In genomic region chr8:25438021-25438620, GRCm38 (mm10) we compare ENCODE assay signal across 28 mouse cellular contexts.
A peak's percentile ranks its signal among the peaks of the same experiment; 100 is the strongest.
DNase-seq lines count a peak whose midpoint lies in the region; ATAC-seq and TF ChIP-seq lines count a peak whose summit lies in the region.
"Had no signal": no experiment of that assay in that cellular context is flagged by ENCODE, and none has a peak within 500 bp of the region (broad histone marks: within the 10 kb centered on the region; RNA-seq: fewer than 3 reads in every experiment).

No protein-coding gene starts in this region.

- 69% methylated on average over 9 of the region's 9 CpGs for WGBS in midbrain, postnatal 0 days
- 72% methylated on average over 9 of the region's 9 CpGs for WGBS in midbrain, embryonic 15.5 days
- 85% methylated on average over 9 of the region's 9 CpGs for WGBS in midbrain, embryonic 10.5 days

- DNase-seq in midbrain, postnatal 0 days (ENCODE audit: low spot score), result peak; percentile 26
- peak; percentile 86 for DNase-seq in Muller cell, postnatal 12 days (ENCODE audit: inconsistent ontology term)
- peak; percentile 62 for DNase-seq in brain, adult 2 months (ENCODE audit: low read depth, low spot score)
- DNase-seq in gastrocnemius, adult 2 months, result no peak
- no peak for DNase-seq in midbrain, embryonic 10.5 days (ENCODE audit: low spot score)
- DNase-seq in cerebellum, postnatal 14 days, result no peak
- DNase-seq: adrenal gland, postnatal 10 days; cerebellum, adult 11-12 months; cerebellum, adult 9-11 months; gastrocnemius, postnatal 10 days; heart, postnatal 14 days; kidney, adult 2 months; layer of hippocampus, adult 9-11 months; liver, embryonic 13.5 days; lung, adult 18-20 months; lung, postnatal 4 days had no signal

- H3K4me1 ChIP-seq in midbrain, postnatal 0 days (ENCODE audit: insufficient read depth, low read length), result peaks cover 3% of the 10 kb centered on the region; the same call in 1 of the 2 replicates
- H3K4me1 ChIP-seq in midbrain, embryonic 15.5 days, result no peaks in the 10 kb centered on the region; the same call in 1 of the 2 replicates
- peaks cover 15% of the 10 kb centered on the region for H3K4me1 ChIP-seq in midbrain, embryonic 10.5 days
- H3K4me1 ChIP-seq: intestine, embryonic 15.5 days had no signal

- H3K36me3 ChIP-seq in midbrain, postnatal 0 days (ENCODE audit: insufficient read depth, low read length), result no peaks in the 10 kb centered on the region
- no peaks in the 10 kb centered on the region for H3K36me3 ChIP-seq in midbrain, embryonic 15.5 days (replicated peaks)
- no peaks in the 10 kb centered on the region for H3K36me3 ChIP-seq in midbrain, embryonic 10.5 days
- H3K36me3 ChIP-seq: G1E; hindbrain, embryonic 10.5 days; intestine, embryonic 15.5 days; limb, embryonic 10.5 days; limb, embryonic 15.5 days; liver, embryonic 13.5 days; midbrain, embryonic 13.5 days had no signal

- no peak for ATAC-seq in midbrain, postnatal 0 days (ENCODE audit: low FRiP score)
- no peak for ATAC-seq in midbrain, embryonic 15.5 days (replicated peaks)
- ATAC-seq: forebrain, embryonic 16.5 days; hindbrain, embryonic 16.5 days; intestine, embryonic 15.5 days; lung, postnatal 0 days; midbrain, embryonic 13.5 days had no signal

- H3K4me3 ChIP-seq in midbrain, postnatal 0 days (ENCODE audit: low read depth, low read length), result no peak overlapping the region
- no peak overlapping the region for H3K4me3 ChIP-seq in midbrain, embryonic 15.5 days
- H3K4me3 ChIP-seq in gastrocnemius, adult 2 months, result no peak overlapping the region
- H3K4me3 ChIP-seq in midbrain, embryonic 10.5 days, result no peak overlapping the region
- H3K4me3 ChIP-seq: hindbrain, embryonic 10.5 days; intestine, embryonic 15.5 days; limb, embryonic 10.5 days; limb, embryonic 15.5 days; liver, embryonic 13.5 days; megakaryocyte, embryonic 14.5 days; midbrain, embryonic 13.5 days had no signal

- intact Hi-C loops in gastrocnemius, adult 2 months (cut with DNase I), result no loop called here

- no peak overlapping the region for H3K27ac ChIP-seq in midbrain, postnatal 0 days (ENCODE audit: low read depth, low read length)
- no peak overlapping the region for H3K27ac ChIP-seq in midbrain, embryonic 15.5 days
- H3K27ac ChIP-seq in gastrocnemius, adult 2 months, result no peak overlapping the region
- H3K27ac ChIP-seq in midbrain, embryonic 10.5 days (replicated peaks), result no peak overlapping the region
- H3K27ac ChIP-seq: hindbrain, embryonic 10.5 days; intestine, embryonic 15.5 days; kidney, postnatal 0 days; limb, embryonic 10.5 days; limb, embryonic 15.5 days; liver, embryonic 13.5 days; midbrain, embryonic 13.5 days had no signal

- H3K9me3 ChIP-seq in midbrain, postnatal 0 days (ENCODE audit: low read length), result no peaks in the 10 kb centered on the region
- H3K9me3 ChIP-seq in midbrain, embryonic 15.5 days, result no peaks in the 10 kb centered on the region
- H3K9me3 ChIP-seq in midbrain, embryonic 10.5 days (replicated peaks), result 0 out of 2 replicates have a peak, but pooled peaks cover 3% of the 10 kb centered on the region
- H3K9me3 ChIP-seq: G1E; hindbrain, embryonic 10.5 days; intestine, embryonic 15.5 days; limb, embryonic 10.5 days; limb, embryonic 15.5 days; liver, embryonic 13.5 days; megakaryocyte, embryonic 14.5 days; midbrain, embryonic 13.5 days had no signal

- H3K27me3 ChIP-seq in midbrain, postnatal 0 days (ENCODE audit: insufficient read depth, low read length), result no peaks in the 10 kb centered on the region
- H3K27me3 ChIP-seq in midbrain, embryonic 15.5 days (replicated peaks), result no peaks in the 10 kb centered on the region
- H3K27me3 ChIP-seq in midbrain, embryonic 10.5 days (ENCODE audit: low read depth, poor library complexity, severe bottlenecking), result peaks cover 14% of the 10 kb centered on the region
- H3K27me3 ChIP-seq: intestine, embryonic 15.5 days; limb, embryonic 15.5 days; midbrain, embryonic 13.5 days had no signal

- H3K9ac ChIP-seq in midbrain, postnatal 0 days (replicated peaks; ENCODE audit: low read length, poor library complexity, severe bottlenecking), result no peak overlapping the region
- no peak overlapping the region for H3K9ac ChIP-seq in midbrain, embryonic 15.5 days
- H3K9ac ChIP-seq: intestine, embryonic 15.5 days; limb, embryonic 15.5 days; liver, embryonic 13.5 days; midbrain, embryonic 13.5 days had no signal

- H3K4me2 ChIP-seq in midbrain, postnatal 0 days (ENCODE audit: low read depth, low read length, poor library complexity, severe bottlenecking), result no peak overlapping the region
- no peak overlapping the region for H3K4me2 ChIP-seq in midbrain, embryonic 15.5 days
- H3K4me2 ChIP-seq: intestine, embryonic 15.5 days; limb, embryonic 15.5 days; liver, embryonic 13.5 days; midbrain, embryonic 13.5 days had no signal

- TF ChIP-seq CTCF in midbrain, postnatal 0 days (IDR thresholded peaks at IDR 0.05), result no peak
- no peak for TF ChIP-seq CTCF in gastrocnemius, adult 2 months (IDR thresholded peaks at IDR 0.05)

Comparison
In these comparisons a context has a peak if more than half of its experiments do, and no peak if none do; other contexts are left out.
1. DNase-seq: peak in midbrain, postnatal 0 days (single experiment), Muller cell, postnatal 12 days (single experiment) and brain, adult 2 months (single experiment); none in gastrocnemius, adult 2 months (single experiment), midbrain, embryonic 10.5 days (single experiment) and cerebellum, postnatal 14 days (0 of 2).